Mouse (Mus musculus) bone marrow, adult 2 months (tissue): ENCODE measurements around the gene Kirrel3.

Source experiments
- CTCF ChIP-seq: fragments of 200-500 bp; IDR thresholded peaks from 2 replicates; pipeline ENCODE4 v1.5.1; 2011; ENCODE audit warnings: low read length, control low read depth; ENCODE audit not compliant: control insufficient read depth, insufficient read depth
- POLR2A ChIP-seq: fragments of 200-500 bp; IDR thresholded peaks from 2 replicates; pipeline ENCODE4 v1.6.1; 2011; ENCODE audit warnings: low read depth, mild to moderate bottlenecking, control low read depth, low read length, borderline replicate concordance; ENCODE audit not compliant: control insufficient read depth

DNA sequence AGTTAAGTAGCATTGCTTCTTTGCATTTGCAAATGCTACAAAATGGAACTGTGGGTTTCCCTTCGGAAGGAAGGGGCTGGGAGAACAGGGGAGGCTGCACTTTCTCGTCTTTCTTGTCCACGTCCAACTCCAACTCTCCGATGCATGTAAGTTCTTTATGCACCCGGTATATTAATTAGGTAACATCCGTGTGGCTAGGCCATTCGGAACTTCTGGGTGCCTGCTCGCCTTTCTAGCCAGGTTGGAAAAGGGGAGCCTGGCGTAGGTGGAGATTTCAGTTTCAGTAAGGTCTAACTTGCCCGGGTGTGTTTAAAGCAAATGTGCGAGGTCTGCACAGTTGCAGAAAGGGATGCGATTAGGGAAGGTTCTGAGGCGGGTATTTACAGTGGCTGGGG, 3.6 kb downstream of the Kirrel3 start:
- TF ChIP-seq POLR2A (no peak), CTCF (no peak)
